Mouse (Mus musculus) erythroblast, embryonic 14.5 days (primary cell): ENCODE results near the gene B4galt5. TPM values are rescaled to one million over a fixed set of nuclear protein-coding genes. Genes with fewer than 3 reads are reported as not detected.

Experiments
- H3K27me3 ChIP-seq: 2 replicates; pipeline ENCODE4 v1.6.1; 2012; ENCODE audit warnings: inconsistent platforms; ENCODE audit not compliant: control insufficient read depth
- H3K36me3 ChIP-seq: 2 replicates; pipeline ENCODE4 v1.6.1; 2012; ENCODE audit warnings: mild to moderate bottlenecking, inconsistent platforms; ENCODE audit not compliant: control insufficient read depth
- H3K4me1 ChIP-seq: 2 replicates; pipeline ENCODE4 v1.6.1; 2012; ENCODE audit warnings: inconsistent platforms; ENCODE audit not compliant: control insufficient read depth
- H3K4me3 ChIP-seq: replicated peaks from 2 replicates; pipeline ENCODE3; 2012; ENCODE audit warnings: moderate library complexity, mild to moderate bottlenecking, inconsistent platforms
- H3K9me3 ChIP-seq: 2 replicates; pipeline ENCODE4 v1.6.1; 2012; ENCODE audit warnings: low read length, inconsistent platforms, mixed read lengths; ENCODE audit not compliant: control insufficient read depth
- GATA1 ChIP-seq: IDR thresholded peaks from 2 replicates; pipeline ENCODE4 v1.6.1; 2012; ENCODE audit warnings: low read length, inconsistent platforms, mixed read lengths
- TAL1 ChIP-seq: IDR thresholded peaks from 3 replicates; pipeline ENCODE4 v1.6.1; 2012; ENCODE audit warnings: low read length, inconsistent platforms, mixed read lengths
- polyA plus RNA-seq: library from polyadenylated mRNA; stranded (reverse); fragments of >175 nt; gene quantifications from 2 replicates; pipeline ENCODE4 v1.2.3, GENCODE M21; 2012

The B4galt5 gene
- polyA plus RNA-seq, 1 experiment: 0.28 TPM

DNA sequence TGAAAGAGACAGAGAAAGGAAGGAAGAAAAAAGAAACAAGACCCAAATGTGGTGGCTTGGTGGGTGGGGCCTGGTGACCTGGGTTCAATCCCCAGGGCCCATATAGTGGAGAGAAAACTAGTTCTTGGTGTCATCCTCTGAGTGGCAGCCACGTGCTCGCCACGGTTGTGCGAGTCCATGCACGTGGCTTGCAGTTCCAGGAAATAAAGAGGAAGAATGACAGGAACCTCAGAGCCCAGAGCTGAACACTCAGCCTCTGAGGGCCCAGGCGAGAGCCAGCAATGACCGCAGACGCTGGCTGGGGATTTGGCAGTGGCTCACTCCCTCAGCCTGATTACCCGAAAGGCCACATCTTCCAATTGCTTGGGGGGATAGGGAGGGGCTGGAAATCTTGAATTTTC, 77.9 kb downstream of the B4galt5 start:
- Histone ChIP-seq H3K4me3 (no peak overlapping the region), H3K27me3 (no peaks in the 10 kb centered on the region), H3K4me1 (peaks cover 5% of the 10 kb centered on the region), H3K9me3 (no peaks in the 10 kb centered on the region), H3K36me3 (no peaks in the 10 kb centered on the region)
- TF ChIP-seq GATA1 (no peak), TAL1 (no peak)

DNA sequence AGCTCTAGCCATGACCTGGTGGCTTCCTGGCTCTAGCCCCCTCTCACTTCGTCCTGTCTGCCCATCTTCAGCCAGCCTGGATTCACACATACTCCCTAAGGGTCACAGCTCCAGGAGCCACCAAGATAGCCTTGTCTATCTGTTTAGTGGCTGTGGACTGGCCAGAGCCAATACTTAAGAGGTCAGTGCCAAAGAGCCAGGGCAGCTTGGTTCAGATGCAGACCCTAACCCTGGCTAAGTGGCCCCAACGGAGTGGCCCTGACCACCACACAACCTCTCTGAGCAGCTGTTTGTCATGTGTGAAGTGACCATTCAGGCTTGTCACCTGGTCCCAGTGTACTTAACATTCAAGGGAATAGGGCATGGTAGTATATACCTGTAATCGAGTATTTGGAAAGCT, 78.5 kb downstream of the B4galt5 start:
- TF ChIP-seq GATA1 (no peak), TAL1 (no peak)

DNA sequence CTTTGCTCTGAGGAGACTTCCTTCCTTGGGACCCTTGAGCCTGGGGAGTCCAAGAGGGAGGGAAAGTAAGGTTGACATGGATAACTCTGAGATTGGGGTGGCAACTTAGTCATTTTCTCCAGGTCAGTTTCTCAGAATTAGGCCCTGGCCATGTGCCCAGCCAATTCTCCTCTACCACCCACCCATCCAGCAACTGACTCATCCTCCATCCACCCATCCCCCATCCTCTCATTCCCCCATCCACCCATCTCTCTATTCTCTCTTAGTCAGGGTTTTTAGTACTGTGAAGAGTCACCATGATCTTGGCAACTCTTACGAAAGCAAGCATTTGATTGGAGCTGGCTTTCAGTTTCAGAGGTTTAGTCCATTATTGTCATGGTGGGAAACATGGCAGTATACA, 80.3 kb downstream of the B4galt5 start:
- no peak for TF ChIP-seq TAL1
- TF ChIP-seq GATA1: no peak
- peaks cover 5% of the 10 kb centered on the region for H3K4me1 ChIP-seq
- no peak overlapping the region for H3K4me3 ChIP-seq
- no peaks in the 10 kb centered on the region for H3K36me3 ChIP-seq
- H3K9me3 ChIP-seq: no peaks in the 10 kb centered on the region
- no peaks in the 10 kb centered on the region for H3K27me3 ChIP-seq

More for the DNA sequence above, 78.5 kb downstream of the B4galt5 start:
- H3K4me3 ChIP-seq: no peak overlapping the region
- H3K27me3 ChIP-seq: no peaks in the 10 kb centered on the region
- H3K9me3 ChIP-seq: no peaks in the 10 kb centered on the region
- H3K4me1 ChIP-seq: peaks cover 5% of the 10 kb centered on the region
- H3K36me3 ChIP-seq: no peaks in the 10 kb centered on the region

DNA sequence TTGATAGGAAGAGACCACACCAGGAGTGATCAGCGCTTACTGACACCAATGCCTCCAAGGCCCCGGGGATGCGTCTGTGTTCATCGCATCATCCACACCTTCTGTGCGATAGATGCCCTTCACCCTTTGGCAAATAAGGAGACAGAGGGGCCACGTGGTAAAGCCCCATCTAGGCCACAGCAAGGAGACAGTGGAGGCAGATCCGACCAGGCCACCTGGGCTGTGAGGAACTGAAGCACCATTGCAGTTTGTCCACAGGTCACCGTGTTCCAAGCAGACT, 80.6 kb downstream of the B4galt5 start:
- Histone ChIP-seq H3K9me3 (no peaks in the 10 kb centered on the region), H3K4me3 (no peak overlapping the region), H3K4me1 (peaks cover 4% of the 10 kb centered on the region), H3K27me3 (no peaks in the 10 kb centered on the region), H3K36me3 (no peaks in the 10 kb centered on the region)
- TF ChIP-seq TAL1: no peak
- TF ChIP-seq GATA1: no peak

DNA sequence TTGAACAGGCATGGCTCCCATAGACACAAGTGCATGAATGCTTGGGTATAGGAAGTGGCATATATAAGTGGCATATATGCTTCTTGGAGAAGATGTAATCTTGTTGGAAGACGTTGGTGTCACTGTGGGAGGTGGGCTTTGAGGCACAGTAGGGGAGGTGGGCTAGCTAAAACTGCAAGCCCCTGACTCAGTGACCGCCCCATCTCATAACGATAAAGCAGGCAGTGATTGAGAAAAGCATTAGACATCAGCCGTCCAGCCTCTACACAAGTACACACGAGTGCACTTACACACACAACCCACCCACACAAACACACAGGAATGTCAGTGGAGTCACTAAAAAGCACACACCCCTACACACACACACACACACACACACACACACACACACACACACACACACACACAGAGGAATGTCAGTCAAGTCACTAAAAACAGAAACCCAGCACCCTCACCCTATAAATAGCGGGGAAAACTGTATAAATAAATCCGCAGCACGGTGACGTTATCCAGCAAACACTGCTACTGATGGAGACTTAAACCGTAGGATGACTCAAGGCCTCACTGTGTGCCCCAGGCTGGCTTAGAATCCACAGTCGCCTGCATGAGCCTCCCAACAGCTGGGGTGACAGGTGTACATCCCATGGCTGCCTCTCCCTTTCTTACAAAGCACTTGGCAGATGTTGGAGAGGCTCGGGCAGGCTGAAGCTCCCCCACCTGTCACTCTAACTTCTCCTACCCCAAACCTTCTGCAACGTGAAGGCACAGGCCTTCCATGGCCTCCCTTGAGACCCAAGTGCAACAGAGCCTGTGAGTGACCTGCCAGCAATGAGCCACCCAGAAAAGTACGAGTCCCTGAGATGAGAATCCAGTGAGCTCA, 81.2 kb downstream of the B4galt5 start:
- no peak for TF ChIP-seq GATA1
- TF ChIP-seq TAL1: no peak
- no peaks in the 10 kb centered on the region for H3K9me3 ChIP-seq
- no peaks in the 10 kb centered on the region for H3K36me3 ChIP-seq
- H3K27me3 ChIP-seq: no peaks in the 10 kb centered on the region
- H3K4me1 ChIP-seq: peaks cover 3% of the 10 kb centered on the region
- H3K4me3 ChIP-seq: no peak overlapping the region

DNA sequence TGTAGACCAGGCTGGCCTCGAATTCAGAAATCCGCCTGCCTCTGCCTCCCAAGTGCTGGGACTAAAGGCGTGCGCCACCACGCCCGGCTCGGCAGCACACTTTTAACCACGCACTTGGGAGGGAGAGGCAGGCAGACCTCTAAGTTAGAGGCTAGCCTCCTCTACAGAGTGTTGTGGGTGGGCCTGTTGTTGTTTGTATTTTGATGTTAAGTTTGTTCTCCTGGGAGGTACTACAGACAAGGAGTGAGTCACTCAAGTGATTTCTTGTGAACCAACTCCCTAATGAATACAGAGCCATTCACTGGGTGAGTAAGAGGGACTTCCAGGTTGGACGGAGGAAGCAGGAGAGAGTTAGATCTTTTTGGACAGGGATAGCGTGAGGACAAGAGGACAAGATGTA, 82.8 kb downstream of the B4galt5 start:
- Histone ChIP-seq H3K4me3 (no peak overlapping the region), H3K4me1 (no peaks in the 10 kb centered on the region), H3K36me3 (no peaks in the 10 kb centered on the region), H3K27me3 (no peaks in the 10 kb centered on the region), H3K9me3 (no peaks in the 10 kb centered on the region)
- TF ChIP-seq GATA1 (no peak), TAL1 (no peak)

DNA sequence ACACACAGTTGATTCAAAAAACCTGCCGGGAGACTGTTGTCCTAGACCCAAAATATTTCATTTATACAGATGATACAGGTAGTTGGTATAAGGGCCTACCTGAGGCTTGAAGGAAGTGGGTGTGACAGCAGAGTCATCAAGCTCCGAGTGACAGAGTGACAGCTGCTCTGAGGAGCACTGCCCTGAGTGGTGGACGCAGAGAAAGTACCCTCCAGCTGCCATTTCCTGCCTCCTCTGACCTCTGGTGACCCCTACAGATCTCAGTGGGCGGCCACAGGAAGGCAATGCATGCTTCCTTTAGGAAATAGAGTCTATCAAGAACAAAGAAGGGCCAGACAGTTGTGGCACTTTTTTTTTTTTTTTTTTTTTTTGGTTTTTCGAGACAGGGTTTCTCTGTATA, 83.2 kb downstream of the B4galt5 start:
- H3K36me3 ChIP-seq: no peaks in the 10 kb centered on the region
- no peaks in the 10 kb centered on the region for H3K4me1 ChIP-seq
- no peaks in the 10 kb centered on the region for H3K27me3 ChIP-seq
- TF ChIP-seq GATA1 (no peak), TAL1 (no peak)
- no peaks in the 10 kb centered on the region for H3K9me3 ChIP-seq
- H3K4me3 ChIP-seq: no peak overlapping the region

DNA sequence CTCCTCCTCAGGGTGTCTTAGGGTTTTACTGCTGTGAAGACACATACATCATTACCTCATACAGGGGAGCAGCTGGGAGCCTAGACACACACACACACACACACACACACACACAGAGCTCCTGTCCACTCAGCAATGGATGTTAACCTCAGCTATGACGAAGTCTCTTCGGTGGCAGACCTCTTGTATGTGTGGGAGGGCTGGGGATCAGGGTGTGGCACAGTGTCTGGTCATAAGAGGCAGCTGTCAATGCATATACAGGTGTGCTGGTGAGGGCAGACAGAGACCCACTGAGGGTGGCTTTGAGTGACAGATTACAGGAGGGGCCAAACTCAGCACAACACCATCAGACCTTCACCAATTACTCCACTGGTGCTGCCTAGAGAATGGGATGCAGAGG, 84.0 kb downstream of the B4galt5 start:
- no peaks in the 10 kb centered on the region for H3K4me1 ChIP-seq
- H3K27me3 ChIP-seq: no peaks in the 10 kb centered on the region
- no peaks in the 10 kb centered on the region for H3K9me3 ChIP-seq
- H3K4me3 ChIP-seq: no peak overlapping the region
- TF ChIP-seq TAL1 (no peak), GATA1 (no peak)
- no peaks in the 10 kb centered on the region for H3K36me3 ChIP-seq

DNA sequence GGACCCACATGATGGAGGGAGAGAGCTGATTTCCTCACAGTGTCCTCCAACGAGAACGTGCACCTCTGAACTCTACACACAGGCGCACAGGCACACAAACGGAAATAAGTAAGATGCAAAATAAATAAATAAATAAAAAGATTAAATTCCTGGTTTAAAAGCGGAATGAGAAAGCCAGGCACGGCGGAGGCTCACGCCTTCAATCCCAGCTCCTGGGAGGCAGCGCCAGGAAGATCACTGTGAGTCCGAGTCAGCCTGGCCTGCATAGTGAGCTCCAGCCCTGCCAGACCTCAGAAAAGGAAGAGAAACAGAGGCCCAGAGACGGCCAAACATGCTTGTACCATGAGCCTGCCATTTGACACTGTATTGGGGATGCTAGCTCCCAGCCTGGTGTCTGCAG, 85.1 kb downstream of the B4galt5 start:
- no peaks in the 10 kb centered on the region for H3K27me3 ChIP-seq
- no peaks in the 10 kb centered on the region for H3K4me1 ChIP-seq

More for the DNA sequence above, 85.1 kb downstream of the B4galt5 start:
- Histone ChIP-seq H3K4me3 (no peak overlapping the region), H3K9me3 (no peaks in the 10 kb centered on the region), H3K36me3 (no peaks in the 10 kb centered on the region)
- TF ChIP-seq GATA1 (no peak), TAL1 (no peak)
